In genomic region chr1:175410399-175410798, GRCm38 (mm10) we compare ENCODE assay signal across 20 mouse cellular contexts.
DNase-seq lines count a peak whose midpoint lies in the region; ATAC-seq and TF ChIP-seq lines count a peak whose summit lies in the region.
"Had no signal": no experiment of that assay in that cellular context is flagged by ENCODE, and none has a peak within 500 bp of the region (broad histone marks: within the 10 kb centered on the region; RNA-seq: fewer than 3 reads in every experiment).

No protein-coding gene starts in this region.

- 33% methylated on average over 3 of the region's 3 CpGs for WGBS in hindbrain, embryonic 12.5 days
- WGBS in hindbrain, postnatal 0 days = 31% methylated on average over 3 of the region's 3 CpGs

- TF ChIP-seq CTCF in hindbrain, postnatal 0 days (IDR thresholded peaks at IDR 0.05; ENCODE audit: low read depth) = no peak

- H3K4me1 ChIP-seq in hindbrain, embryonic 12.5 days = peaks cover 3% of the 10 kb centered on the region; the same call in 1 of the 2 replicates
- no peaks in the 10 kb centered on the region for H3K4me1 ChIP-seq in hindbrain, postnatal 0 days (ENCODE audit: insufficient read depth, low read length)
- H3K4me1 ChIP-seq: embryonic facial prominence, embryonic 13.5 days; heart, embryonic 13.5 days had no signal

- 0 out of 2 replicates have a peak overlapping the region, but pooled peaks have one; percentile 17 for H3K27ac ChIP-seq in hindbrain, embryonic 12.5 days
- no peak overlapping the region for H3K27ac ChIP-seq in hindbrain, postnatal 0 days
- H3K27ac ChIP-seq: embryonic facial prominence, embryonic 13.5 days; heart, embryonic 13.5 days; hindbrain, embryonic 14.5 days had no signal

- H3K36me3 ChIP-seq in hindbrain, embryonic 12.5 days = no peaks in the 10 kb centered on the region
- no peaks in the 10 kb centered on the region for H3K36me3 ChIP-seq in hindbrain, postnatal 0 days (ENCODE audit: insufficient read depth, low read length)
- H3K36me3 ChIP-seq: embryonic facial prominence, embryonic 13.5 days; heart, embryonic 13.5 days had no signal

- no peaks in the 10 kb centered on the region for H3K9me3 ChIP-seq in hindbrain, embryonic 12.5 days (replicated peaks)
- no peaks in the 10 kb centered on the region for H3K9me3 ChIP-seq in hindbrain, postnatal 0 days (ENCODE audit: low read length)
- H3K9me3 ChIP-seq: embryonic facial prominence, embryonic 13.5 days; heart, embryonic 13.5 days had no signal

- no peak overlapping the region for H3K4me3 ChIP-seq in hindbrain, embryonic 12.5 days
- no peak overlapping the region for H3K4me3 ChIP-seq in hindbrain, postnatal 0 days (ENCODE audit: low read length)
- H3K4me3 ChIP-seq: embryonic facial prominence, embryonic 13.5 days; heart, embryonic 13.5 days had no signal

- DNase-seq in hindbrain, postnatal 0 days (ENCODE audit: low spot score) = no peak
- peak; percentile 32 for DNase-seq in retina, embryonic 14.5 days (ENCODE audit: low spot score)
- DNase-seq in retina, postnatal 1 day = no peak
- peak; percentile 28 for DNase-seq in embryo, embryonic 11 days
- DNase-seq in mesoderm, embryonic 11.5 days (ENCODE audit: low read depth, low spot score) = peak; percentile 15
- no peak for DNase-seq in left cerebral cortex, adult 11 months (ENCODE audit: low spot score)
- DNase-seq in spleen, postnatal 10 days (ENCODE audit: low spot score in 2 of 2) = no peak
- DNase-seq: adrenal gland, adult 8-10 months; adrenal gland, postnatal 36 days; cerebellum, adult 11 months; cerebellum, adult 8-10 months; cerebellum, postnatal 14 days; gastrocnemius, postnatal 36 days; heart, adult 11 months; heart, postnatal 36 days had no signal

- H3K27me3 ChIP-seq in hindbrain, embryonic 12.5 days = no peaks in the 10 kb centered on the region
- H3K27me3 ChIP-seq in hindbrain, postnatal 0 days (ENCODE audit: insufficient read depth, low read length) = no peaks in the 10 kb centered on the region
- H3K27me3 ChIP-seq: embryonic facial prominence, embryonic 13.5 days; heart, embryonic 13.5 days had no signal

- no peak overlapping the region for H3K4me2 ChIP-seq in hindbrain, embryonic 12.5 days (replicated peaks)
- H3K4me2 ChIP-seq in hindbrain, postnatal 0 days (ENCODE audit: low read depth, low read length) = no peak overlapping the region
- H3K4me2 ChIP-seq: embryonic facial prominence, embryonic 13.5 days; heart, embryonic 13.5 days; hindbrain, embryonic 14.5 days had no signal

- ATAC-seq in hindbrain, embryonic 12.5 days (ENCODE audit: low FRiP score) = no peak
- ATAC-seq in hindbrain, postnatal 0 days = no peak
- ATAC-seq: forebrain, embryonic 14.5 days had no signal

- no peak overlapping the region for H3K9ac ChIP-seq in hindbrain, embryonic 12.5 days
- H3K9ac ChIP-seq in hindbrain, postnatal 0 days (replicated peaks; ENCODE audit: low read length) = no peak overlapping the region
- H3K9ac ChIP-seq: embryonic facial prominence, embryonic 13.5 days; heart, embryonic 13.5 days; hindbrain, embryonic 14.5 days had no signal

Comparison
In these comparisons a context has a peak if more than half of its experiments do, and no peak if none do; other contexts are left out.
1. DNase-seq: peak in retina, embryonic 14.5 days (single experiment), embryo, embryonic 11 days (single experiment) and mesoderm, embryonic 11.5 days (single experiment); none in hindbrain, postnatal 0 days (single experiment), retina, postnatal 1 day (single experiment), left cerebral cortex, adult 11 months (single experiment) and spleen, postnatal 10 days (0 of 2).